Mouse (Mus musculus) CD8-positive naive resting alpha-beta T cell, adult 2 months (primary cell): Measurements from ENCODE around the gene Bcas3.

Experiments used
- DNase-seq, 2 experiments: peaks; one replicate each; pipeline ENCODE4 v3.0.0; 2022; ENCODE audit warnings: low read depth in 2 of 2, low spot score in 2 of 2

The Bcas3 gene

DNA sequence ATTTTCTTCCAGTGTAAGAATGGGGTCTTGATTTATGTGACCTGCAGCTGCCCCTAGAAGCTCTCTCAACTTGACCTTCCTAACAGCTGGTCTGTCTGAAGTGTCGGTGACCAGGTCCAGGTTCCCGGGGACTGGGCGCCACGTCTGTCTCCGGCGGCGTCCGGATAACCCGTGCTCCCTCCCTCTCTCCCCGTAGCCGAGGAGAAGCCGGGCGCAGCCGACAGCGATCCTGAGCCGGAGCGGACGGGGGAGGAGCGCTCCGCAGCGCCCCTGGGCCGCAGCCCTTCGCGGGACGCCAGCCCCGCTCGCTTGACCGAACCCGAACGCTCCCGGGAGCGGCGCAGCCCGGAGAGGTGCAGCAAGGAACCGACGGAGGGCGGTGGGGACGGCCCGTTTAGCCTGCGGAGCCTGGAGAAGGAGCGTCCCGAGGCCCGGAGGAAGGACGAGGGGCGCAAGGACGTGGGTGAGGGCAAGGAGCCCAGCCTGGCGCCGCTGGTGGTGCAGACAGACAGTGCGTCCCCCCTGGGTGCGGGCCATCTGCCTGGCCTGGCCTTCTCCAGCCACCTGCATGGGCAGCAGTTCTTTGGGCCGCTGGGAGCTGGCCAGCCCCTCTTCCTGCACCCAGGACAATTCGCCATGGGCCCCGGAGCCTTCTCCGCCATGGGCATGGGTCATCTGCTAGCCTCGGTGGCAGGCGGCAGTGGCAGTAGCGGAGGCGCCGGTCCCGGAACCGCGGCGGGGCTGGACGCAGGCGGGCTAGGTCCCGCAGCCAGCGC lies 484.9 kb downstream of the Bcas3 start:
- no peak for DNase-seq

DNA sequence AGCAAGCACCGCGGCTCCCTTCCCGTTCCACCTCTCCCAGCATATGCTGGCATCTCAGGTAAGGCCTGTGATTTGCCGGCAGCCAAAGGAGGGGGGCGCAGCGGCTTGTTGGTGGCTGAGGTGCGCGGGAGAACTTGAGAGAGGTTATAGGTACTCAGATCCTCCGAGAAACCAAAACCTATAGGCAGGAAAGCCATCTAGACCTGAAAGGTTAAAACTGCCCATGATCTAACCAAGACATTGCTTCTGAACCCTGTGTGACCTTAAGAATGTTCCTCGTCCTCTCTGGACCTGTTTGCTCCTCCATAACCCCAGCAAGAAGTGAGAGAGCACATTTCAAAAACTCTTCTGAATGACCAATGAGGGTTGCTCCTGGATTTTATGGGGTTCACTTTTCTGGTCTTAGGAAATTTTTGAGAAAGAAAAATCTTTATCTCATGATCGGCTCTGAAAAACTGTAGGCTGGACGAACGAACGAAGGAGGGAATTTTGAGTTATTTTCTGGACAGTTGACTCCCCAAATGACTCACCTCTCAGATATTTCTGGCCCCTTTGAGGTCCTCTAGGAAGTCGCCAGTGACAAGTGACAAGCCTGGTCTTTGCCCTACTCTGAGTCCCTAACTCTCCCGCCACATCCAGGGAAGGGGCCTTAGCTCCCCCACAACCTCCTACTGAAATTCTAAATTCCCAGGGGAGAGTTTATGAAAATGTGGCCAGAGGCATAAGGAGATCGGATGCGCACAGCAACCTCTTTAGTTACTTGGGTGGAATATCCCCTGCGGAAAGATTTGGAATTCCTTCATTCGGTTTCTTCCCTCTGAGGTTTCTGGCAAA lies 485.7 kb downstream of the Bcas3 start:
- DNase-seq, result no peak

DNA sequence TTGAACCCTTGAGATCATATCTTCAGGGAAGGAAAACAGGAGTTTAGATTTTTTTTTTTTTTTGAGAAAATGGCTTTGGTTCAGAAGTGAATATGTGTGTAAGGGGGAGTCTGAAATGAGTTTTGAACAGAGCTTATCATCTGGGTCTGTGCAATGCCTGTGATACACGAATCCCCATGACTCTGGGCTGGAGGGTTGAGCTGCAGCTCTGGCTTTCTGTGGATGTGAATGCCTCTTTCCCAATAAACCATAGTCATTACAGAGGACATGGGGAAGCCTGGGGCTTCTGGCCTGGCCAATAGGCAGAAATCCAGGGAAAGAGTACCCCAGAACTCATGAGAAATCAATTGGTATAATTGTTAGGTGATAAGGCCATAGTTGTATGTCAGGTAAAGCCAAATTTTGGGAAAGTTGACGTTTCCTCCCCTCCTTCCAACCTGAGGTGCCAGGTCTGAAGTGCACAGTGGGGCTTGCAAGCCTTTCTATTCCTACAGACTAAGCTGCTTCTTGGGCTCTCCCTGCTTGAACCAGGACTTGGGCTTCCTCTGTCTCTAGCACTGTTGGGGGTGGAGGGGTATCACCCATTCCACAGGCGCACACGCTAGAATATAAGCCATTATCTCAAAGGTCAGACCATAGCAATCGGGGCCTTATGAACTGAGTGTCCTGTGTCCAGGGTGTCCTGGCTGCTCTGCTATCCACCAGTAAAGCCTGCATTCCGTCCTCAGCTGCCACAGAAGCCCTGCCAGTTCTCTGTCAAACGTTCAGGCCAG lies 486.5 kb downstream of the Bcas3 start:
- DNase-seq, result no peak

DNA sequence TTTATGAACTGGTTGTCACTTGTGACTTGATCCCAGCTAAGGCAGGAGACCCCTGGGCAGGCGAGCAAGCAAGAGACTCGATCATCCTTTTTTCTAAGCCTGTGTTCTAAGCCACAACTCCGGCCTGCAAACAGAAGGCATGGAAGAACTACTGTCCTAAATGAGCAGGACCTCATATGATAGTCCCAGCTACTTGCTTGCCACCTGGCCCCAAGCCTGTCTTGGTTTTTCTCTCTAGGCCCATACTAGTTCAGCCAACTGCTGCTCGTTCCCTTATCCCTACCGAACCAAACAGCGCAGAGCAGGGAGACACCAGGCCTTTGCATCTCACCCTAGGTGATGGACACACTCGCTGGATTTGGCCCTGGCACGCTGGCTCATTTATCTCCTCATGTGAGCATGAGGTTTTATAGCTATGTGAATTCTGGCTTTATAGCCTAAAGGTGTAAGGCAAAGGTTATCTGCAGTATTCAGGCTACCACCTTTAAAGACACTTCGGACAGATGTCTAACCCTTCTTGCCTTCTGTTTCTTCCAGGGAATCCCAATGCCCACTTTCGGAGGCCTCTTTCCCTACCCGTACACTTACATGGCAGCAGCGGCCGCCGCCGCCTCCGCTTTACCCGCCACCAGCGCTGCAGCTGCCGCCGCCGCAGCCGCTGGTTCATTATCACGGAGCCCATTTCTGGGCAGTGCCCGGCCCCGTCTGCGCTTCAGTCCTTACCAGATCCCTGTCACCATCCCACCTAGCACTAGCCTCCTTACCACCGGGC lies 487.2 kb downstream of the Bcas3 start:
- no peak for DNase-seq

DNA sequence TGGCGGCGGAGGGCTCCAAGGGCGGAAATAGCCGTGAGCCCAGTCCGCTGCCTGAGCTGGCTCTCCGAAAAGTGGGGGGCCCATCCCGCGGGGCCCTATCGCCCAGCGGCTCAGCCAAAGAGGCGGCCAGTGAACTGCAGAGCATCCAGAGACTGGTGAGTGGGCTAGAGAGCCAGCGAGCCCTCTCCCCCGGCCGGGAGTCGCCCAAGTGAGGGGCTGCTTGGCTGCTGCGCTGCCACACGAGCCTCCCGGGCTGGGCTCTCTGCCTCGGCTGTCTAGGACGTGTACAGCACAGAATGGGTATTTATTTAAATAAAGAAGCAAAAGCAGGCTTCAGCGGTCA lies 487.8 kb downstream of the Bcas3 start:
- no peak for DNase-seq

DNA sequence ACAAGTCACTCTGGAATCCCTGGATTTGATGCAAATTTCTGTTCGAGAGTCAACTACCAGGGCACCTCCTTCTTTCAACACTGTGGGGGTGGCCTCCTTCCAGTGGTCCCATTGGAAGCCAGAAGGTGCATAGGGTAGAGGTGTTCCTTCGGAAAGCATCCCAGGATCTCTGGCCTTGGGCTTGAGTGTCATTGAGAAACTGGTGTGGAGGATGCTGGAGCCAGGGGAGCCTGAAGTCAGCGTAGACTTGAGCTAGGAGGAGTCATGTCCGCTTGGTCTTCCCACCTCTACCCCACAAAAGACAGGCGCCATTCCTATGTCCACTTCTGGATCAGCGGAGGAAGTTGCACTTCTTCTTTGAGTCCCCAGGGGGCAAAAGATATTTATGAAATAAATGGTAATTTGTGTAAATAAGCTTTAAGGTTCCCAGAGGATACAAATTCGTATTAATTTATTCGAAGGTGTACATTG lies 488.3 kb downstream of the Bcas3 start:
- DNase-seq, result no peak

DNA sequence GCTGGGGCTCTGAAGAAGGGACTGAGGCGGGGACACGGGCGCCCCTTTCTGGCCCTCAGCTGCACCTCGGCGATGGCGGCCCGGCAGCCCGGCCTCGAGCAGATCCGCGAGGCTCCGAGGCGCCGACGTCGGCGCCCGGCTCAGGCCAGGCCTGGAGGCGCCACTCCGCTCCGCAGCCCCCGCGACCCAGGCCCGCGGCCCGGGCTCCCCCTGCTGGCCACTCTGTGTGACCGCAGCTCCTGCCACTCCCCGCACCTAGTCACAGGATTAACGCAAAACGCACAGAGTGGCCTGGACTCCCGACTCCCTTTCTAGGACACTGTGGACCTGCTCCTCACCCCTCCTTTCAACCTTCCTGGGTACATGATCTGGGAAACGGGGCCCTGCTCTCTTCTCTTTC lies 489.0 kb downstream of the Bcas3 start:
- peak; percentile 23 to 31 for DNase-seq

DNA sequence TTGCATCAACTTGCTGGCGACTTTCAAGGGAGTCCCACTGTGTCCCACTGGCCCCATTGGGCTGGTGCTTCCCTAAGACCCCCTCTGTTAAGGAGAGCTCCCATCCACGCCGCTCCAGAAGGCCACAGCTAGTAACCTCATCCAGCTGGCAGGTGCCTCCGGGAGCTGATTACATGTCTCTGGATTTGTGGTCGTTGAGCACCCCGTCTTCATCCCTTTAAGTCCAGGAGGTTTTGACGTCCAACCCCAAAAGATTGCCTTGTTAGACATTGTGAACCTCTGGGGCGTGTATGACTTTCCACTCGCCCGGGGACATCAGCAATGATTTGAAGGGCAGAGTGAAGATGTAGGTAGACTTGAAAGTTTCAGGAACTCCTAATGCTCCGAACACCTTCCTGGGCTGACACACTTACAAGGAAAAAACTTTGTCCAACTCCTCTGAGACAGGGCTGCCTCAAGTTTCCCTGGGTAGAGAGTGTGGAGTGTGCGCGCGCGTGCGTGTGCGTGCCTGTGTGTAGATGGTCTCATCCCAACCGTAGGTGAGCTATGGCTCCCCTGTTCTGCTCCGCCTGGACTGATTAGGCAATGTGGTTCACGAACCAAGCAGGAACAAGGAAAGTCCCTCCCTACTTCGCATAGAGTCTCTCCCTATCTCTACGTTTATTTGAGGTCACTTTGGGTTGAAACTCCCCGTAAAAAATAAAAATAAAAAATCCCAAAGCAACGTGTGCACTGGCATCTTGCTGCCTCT lies 489.8 kb downstream of the Bcas3 start:
- DNase-seq, result no peak

DNA sequence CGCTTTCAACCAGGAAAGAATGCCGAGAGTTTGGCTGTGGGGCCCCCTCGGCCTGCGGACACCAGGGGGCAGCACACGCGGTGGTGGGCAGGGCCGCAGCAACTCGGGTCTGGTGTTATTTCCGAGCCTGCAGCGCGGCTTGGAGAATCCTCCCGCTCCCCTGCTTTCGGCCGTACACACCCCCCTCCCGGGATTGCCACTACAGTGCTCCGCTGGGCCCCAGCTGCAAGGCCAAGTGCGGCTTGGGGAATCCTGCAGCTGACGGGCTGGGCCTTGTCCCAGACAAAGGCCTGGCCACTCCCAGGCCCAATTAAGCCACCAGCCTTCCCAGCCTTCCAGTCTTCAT lies 490.4 kb downstream of the Bcas3 start:
- DNase-seq, result peak; percentile 44 to 62

DNA sequence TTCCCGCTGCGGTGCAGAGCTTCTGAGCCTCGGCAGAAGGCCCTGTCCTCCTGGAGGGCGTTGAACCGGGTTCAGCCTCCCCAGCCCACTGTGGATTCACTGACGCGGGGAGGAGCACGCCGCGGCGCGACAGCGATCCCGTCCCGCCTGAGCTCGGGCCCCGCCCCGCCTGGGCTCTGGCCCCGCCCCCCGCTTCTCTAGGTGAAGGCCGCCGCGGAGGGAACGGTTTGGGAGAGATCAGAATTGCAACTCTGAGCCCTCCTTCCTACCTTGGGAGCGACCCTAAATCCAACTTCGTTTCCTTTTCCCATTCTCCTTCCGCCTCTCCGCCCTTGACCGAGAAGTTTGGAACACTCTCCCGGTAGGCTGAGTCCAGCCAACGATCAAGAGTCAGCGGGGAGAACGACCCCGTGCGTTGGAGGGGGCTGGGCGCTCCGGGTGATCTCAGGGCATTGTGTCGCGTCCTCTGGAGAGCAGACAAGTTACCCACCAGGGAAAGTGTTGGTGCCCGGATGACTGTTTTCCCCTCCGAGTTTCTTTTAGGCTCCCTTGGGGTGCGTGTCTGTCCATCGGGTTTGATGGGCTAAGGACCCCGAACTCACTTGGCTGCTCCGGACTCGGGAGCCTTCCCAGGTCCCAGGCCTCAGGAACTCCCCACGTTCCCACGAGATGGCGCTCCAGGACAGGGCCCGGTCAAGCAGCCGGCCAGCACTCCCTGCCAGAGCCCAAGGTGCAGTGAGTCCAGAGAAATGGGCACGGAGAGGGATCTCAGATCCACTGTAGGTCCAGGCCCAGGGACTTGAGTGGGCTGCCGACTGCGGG lies 491.4 kb downstream of the Bcas3 start:
- peak in 1 of 2 experiments; percentile 41 for DNase-seq

DNA sequence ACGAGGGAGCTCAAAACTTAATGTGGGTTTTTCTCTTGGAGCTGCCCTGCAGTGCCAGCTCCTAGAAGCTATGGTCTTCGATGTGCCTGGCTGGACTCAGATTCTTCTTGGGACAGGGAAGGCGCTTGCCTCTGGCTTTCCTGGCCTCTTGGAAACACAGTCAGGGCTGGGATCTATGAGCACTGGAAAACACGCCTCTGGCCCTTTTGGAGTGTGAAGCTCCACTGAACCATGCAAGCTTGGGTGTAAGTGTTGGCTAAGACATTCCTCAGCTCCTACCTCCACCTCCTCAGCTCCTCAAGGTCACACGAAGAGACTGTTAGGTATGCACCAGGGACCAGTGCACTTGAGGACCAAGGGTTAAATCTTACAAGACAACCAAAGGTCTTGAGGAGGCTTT lies 492.0 kb downstream of the Bcas3 start:
- no peak for DNase-seq

DNA sequence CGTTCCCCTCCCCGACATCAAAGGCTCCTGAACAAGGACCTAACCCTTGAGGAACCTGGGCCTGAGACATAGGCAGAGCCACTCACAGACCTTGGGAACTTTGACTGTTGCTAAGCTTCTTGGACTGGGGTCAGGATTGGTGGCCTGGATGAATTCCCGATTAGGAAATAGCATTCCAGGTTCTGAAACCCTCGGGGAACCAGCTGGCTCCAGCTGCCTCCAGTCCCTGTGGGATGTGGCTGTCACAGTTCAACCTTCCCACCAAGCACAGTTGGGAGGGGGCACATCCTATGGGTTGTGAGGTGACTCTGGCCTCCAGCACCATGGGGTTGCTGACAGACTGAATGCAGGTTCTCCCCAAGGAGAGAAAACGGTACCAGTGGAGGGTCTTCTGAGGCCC lies 493.0 kb downstream of the Bcas3 start:
- DNase-seq, result no peak

DNA sequence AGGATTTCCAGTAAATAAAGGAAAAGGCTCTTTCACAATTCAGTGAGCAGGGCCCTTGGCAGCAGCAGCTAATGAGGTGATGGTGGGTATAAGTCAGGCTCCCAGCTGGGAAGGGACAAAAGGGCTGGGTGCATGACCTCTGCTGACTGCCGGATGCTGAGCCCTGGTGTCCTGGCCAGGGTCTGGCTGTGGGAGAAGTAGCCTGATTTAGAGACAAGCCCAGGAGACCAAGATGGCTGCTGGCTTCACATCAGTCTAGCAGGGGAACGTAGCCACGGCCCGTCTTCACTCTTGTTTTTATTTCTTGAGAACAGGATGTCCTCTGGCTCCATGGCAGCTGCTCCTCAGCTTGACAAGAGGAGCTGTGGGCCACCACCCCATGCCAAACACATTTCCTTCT lies 493.5 kb downstream of the Bcas3 start:
- no peak for DNase-seq

DNA sequence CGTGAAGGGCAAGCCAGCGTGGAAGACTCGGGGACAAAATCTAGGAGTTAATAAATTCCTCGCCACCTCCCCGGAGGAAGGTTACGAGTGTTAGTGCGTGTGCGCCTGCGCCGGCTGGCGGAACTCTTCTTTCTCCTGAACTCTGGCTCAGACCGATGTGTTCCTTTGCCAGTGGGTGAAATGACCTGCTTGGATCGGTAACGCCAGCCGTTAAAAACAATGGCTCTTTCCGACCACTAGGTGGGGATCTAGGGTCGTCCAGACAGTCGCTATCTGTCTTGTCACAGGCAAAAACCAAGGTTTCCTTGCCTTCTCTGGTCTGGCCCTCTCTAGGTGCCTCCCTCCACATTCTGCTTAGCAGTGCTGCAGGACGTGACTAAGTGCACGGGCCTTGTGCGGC lies 496.1 kb downstream of the Bcas3 start:
- peak in 1 of 2 experiments; percentile 41 for DNase-seq

DNA sequence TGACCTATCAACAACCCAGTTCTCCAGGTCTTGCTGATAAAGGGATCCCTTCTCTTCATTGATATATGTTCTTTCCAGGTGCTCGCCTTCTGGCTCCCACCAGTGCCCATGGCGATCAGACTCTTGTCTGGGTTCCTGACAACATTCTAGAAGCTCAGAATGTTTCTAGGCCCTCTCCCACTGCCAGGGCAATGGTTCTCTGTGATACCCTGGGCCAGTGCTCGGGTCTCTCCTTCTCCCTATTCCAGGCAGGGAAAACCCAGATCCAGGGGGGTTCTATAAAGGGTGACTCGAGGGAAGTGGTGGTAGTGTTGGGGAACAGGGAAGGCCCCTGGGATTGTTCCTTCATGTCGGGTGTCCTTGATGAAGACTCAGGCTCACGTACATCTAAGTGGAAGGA lies 497.3 kb downstream of the Bcas3 start, which contains the start of gene Gm11444:
Gm11444 (minus strand) TSS at position 101 of the 400 bp plus-strand sequence.
- DNase-seq, result no peak

DNA sequence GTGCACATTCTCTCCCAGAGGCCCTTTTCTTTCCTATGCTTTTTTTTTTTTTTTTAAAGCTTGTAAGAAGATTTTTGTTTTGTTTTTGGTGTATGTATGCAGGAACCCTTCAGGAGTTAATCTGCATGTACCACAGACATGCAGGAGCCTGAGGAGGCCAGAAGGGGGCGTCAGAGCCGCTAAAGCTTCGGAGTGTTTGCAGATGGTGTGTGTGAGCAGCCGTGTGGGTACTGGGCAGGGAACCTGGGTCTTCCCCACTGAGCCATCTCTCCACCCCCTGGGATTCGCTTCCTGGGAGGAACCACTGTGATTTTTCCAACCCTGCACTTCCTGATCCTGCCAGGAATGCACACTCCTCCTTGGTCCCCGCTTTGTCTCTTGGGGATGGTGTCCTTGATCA lies 497.8 kb downstream of the Bcas3 start:
- DNase-seq, result no peak

DNA sequence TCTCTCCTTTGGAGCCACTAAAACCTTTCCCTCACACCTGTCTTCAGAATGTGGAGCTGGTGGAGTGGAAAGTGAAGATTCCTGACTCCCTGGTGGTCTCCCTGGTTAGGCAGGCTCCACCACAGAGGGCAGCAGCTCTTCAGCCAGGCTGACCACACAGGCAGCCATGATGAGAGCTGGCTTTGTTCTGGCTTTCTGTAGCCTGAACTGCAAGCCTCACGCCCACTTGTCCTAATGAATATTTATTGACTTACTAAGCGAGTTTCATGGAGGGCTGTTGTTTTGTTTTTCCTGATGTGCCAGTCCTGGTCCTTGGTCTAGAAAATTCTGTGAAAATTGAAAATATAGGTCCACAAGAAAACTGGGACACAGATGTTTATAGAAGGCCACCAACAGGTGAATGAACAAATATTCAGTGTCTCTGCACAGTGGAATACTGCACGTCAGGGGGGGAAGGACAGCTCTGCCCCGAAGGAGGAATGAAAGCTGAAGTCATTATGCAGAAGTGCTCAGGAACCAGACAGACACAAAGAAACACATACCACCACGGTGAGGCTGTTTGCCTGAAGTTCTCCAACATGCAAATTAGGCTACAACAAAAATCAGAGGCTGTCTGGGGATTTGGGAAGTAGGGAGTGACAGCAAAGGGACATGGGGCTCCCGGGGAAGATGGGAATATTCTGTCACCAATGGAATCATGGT lies 505.2 kb downstream of the Bcas3 start:
- no peak for DNase-seq

DNA sequence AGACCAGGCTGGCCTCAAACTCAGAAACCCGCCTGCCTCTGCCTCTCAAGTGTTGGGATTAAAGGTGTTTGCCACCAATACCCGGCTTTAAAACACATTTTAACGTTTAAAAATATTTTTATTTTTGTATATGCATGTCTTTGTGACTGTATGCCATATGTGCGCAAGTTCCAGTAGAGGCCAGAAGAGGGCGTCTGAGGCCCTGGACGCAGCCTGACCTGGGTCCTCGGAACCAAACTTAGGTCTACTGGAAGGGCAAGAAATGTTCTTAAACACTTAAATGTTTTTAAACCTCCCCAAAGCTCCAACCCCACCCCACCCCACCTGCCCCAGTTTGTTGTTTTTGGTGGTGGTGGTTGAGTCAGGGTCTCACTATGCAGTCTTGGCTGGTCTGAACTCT lies 511.4 kb downstream of the Bcas3 start:
- DNase-seq, result no peak
